Mouse (Mus musculus) layer of hippocampus, postnatal 10 days (tissue): ENCODE measurements around the gene Chil4. TPM values are rescaled to one million over a fixed set of nuclear protein-coding genes. Genes with fewer than 3 reads are reported as not detected.
"Not testable (repeated sequence)": the region's sequence is repeated elsewhere in the genome, so short reads cannot be mapped to it uniquely, and the experiment has no call there.

Source experiments
- DNase-seq, 2 experiments: peaks; one replicate each; pipeline ENCODE4 v3.0.0; 2021; ENCODE audit warnings: low spot score in 2 of 2
- long read RNA-seq: library from polyadenylated mRNA; stranded (forward); transcript quantifications from one replicate; pipeline ENCODE4 v2.0.0, GENCODE M21; 2023
- total RNA-seq, 2 experiments: library from RNA; stranded (reverse); gene quantifications; 2 replicates each; pipeline ENCODE4 v1.2.3; 2021

Gene Chil4
- total RNA-seq, result not detected
- long read RNA-seq, result 0 reads

- no peak for DNase-seq
Measured at GRCm38 (mm10) chr3:106219407-106219806, at the start of gene Chil4. Gene Chil4 (minus strand): TSS chr3:106219507.

GRCm38 (mm10) chr3:106265854-106266253, 46.5 kb upstream of the Chil4 start:
- no peak for DNase-seq

GRCm38 (mm10) chr3:106264854-106265253, 45.5 kb upstream of the Chil4 start:
- DNase-seq, result no peak

GRCm38 (mm10) chr3:106257076-106257475, 37.8 kb upstream of the Chil4 start:
- DNase-seq, result not testable (repeated sequence)

GRCm38 (mm10) chr3:106252719-106253118, 33.4 kb upstream of the Chil4 start:
- no peak for DNase-seq

GRCm38 (mm10) chr3:106250763-106251399, 31.6 kb upstream of the Chil4 start:
- not testable (repeated sequence) for DNase-seq

GRCm38 (mm10) chr3:106247369-106247768, 28.1 kb upstream of the Chil4 start:
- not testable (repeated sequence) for DNase-seq

- DNase-seq, result not testable (repeated sequence)
Measured at GRCm38 (mm10) chr3:106240210-106240609, 20.9 kb upstream of the Chil4 start.

- no peak for DNase-seq
Measured at GRCm38 (mm10) chr3:106239196-106239791, 20.0 kb upstream of the Chil4 start.

- DNase-seq, result not testable (repeated sequence)
Measured at GRCm38 (mm10) chr3:106223391-106223790, 4.1 kb upstream of the Chil4 start.

GRCm38 (mm10) chr3:106221625-106222265, 2.4 kb upstream of the Chil4 start:
- DNase-seq, result no peak

- DNase-seq, result not testable (repeated sequence)
Measured at GRCm38 (mm10) chr3:106218284-106218954, 888 bp downstream of the Chil4 start.

- not testable (repeated sequence) for DNase-seq
Measured at GRCm38 (mm10) chr3:106198030-106198429, 21.3 kb downstream of the Chil4 start.

GRCm38 (mm10) chr3:106197246-106197645, 22.1 kb downstream of the Chil4 start:
- not testable (repeated sequence) for DNase-seq

GRCm38 (mm10) chr3:106196276-106196675, 23.0 kb downstream of the Chil4 start:
- DNase-seq, result no peak

- no peak for DNase-seq
Measured at GRCm38 (mm10) chr3:106195486-106195885, 23.8 kb downstream of the Chil4 start.

GRCm38 (mm10) chr3:106187991-106188390, 31.3 kb downstream of the Chil4 start:
- no peak for DNase-seq

GRCm38 (mm10) chr3:106177509-106178189, 41.7 kb downstream of the Chil4 start:
- no peak for DNase-seq

- DNase-seq, result not testable (repeated sequence)
Measured at GRCm38 (mm10) chr3:106174971-106175370, 44.3 kb downstream of the Chil4 start.

GRCm38 (mm10) chr3:106172506-106172905, 46.8 kb downstream of the Chil4 start:
- DNase-seq, result not testable (repeated sequence)

GRCm38 (mm10) chr3:106171135-106171731, 48.1 kb downstream of the Chil4 start:
- DNase-seq, result no peak
